Mouse (Mus musculus) embryonic fibroblast, embryonic 13.5 days (primary cell): ENCODE data around the gene Aes. TPM values are rescaled to one million over a fixed set of nuclear protein-coding genes. Genes with fewer than 3 reads are reported as not detected.

Source experiments
- H3K27ac ChIP-seq: 2 replicates; pipeline ENCODE4 v1.5.1; 2012; ENCODE audit warnings: low read length, control low read depth, inconsistent platforms; ENCODE audit not compliant: insufficient read depth
- H3K4me1 ChIP-seq: 2 replicates; pipeline ENCODE4 v1.6.1; 2011; ENCODE audit warnings: low read length; ENCODE audit not compliant: control insufficient read depth, insufficient read depth
- H3K4me3 ChIP-seq: 2 replicates; pipeline ENCODE4 v1.5.1; 2011; ENCODE audit warnings: mild to moderate bottlenecking, control low read depth, low read length; ENCODE audit not compliant: insufficient read depth
- CTCF ChIP-seq: IDR thresholded peaks from 2 replicates; pipeline ENCODE4 v1.5.1; 2011; ENCODE audit warnings: mild to moderate bottlenecking, control low read depth, low read length, moderate library complexity, borderline replicate concordance; ENCODE audit not compliant: insufficient read depth
- POLR2A ChIP-seq: IDR thresholded peaks from 2 replicates; pipeline ENCODE4 v1.6.1; 2011; ENCODE audit warnings: low read depth, mild to moderate bottlenecking, control low read depth, low read length, moderate library complexity
- polyA plus RNA-seq: library from polyadenylated mRNA; stranded (reverse); fragments of >200 nt; gene quantifications from 2 replicates; pipeline ENCODE4 v1.2.4, GENCODE M21; 2011; ENCODE audit warnings: low read depth; ENCODE audit not compliant: missing spikeins, insufficient read length

Aes gene
- polyA plus RNA-seq, 1 experiment: 424 TPM

- TF ChIP-seq CTCF: no peak
- TF ChIP-seq POLR2A: no peak
- no peak overlapping the region for H3K4me3 ChIP-seq
- no peaks in the 10 kb centered on the region for H3K4me1 ChIP-seq
- no peak overlapping the region for H3K27ac ChIP-seq
These were observed 34.1 kb upstream of the Aes start for GRCm38 (mm10) chr10:81525017-81525694.

- TF ChIP-seq POLR2A: no peak
- TF ChIP-seq CTCF: peak; percentile 99
These were observed 32.5 kb upstream of the Aes start for GRCm38 (mm10) chr10:81526779-81527178.

GRCm38 (mm10) chr10:81534826-81535225 is 24.5 kb upstream of the Aes start:
- TF ChIP-seq POLR2A: no peak
- TF ChIP-seq CTCF: no peak
- Histone ChIP-seq H3K4me1 (peaks cover 7% of the 10 kb centered on the region; the same call in 1 of the 2 replicates), H3K4me3 (no peak overlapping the region), H3K27ac (no peak overlapping the region)

More at GRCm38 (mm10) chr10:81526779-81527178, 32.5 kb upstream of the Aes start:
- Histone ChIP-seq H3K4me3 (no peak overlapping the region), H3K27ac (no peak overlapping the region), H3K4me1 (no peaks in the 10 kb centered on the region)

GRCm38 (mm10) chr10:81536734-81537133 is 22.6 kb upstream of the Aes start:
- H3K4me3 ChIP-seq: no peak overlapping the region
- H3K4me1 ChIP-seq: peaks cover 7% of the 10 kb centered on the region; the same call in 1 of the 2 replicates
- no peak overlapping the region for H3K27ac ChIP-seq
- TF ChIP-seq POLR2A: no peak
- no peak for TF ChIP-seq CTCF

GRCm38 (mm10) chr10:81537429-81537828 is 21.9 kb upstream of the Aes start:
- H3K27ac ChIP-seq: no peak overlapping the region
- peaks cover 7% of the 10 kb centered on the region; the same call in 1 of the 2 replicates for H3K4me1 ChIP-seq

GRCm38 (mm10) chr10:81538321-81539048 is 20.8 kb upstream of the Aes start:
- Histone ChIP-seq H3K4me1 (peaks cover 9% of the 10 kb centered on the region; the same call in 1 of the 2 replicates), H3K4me3 (no peak overlapping the region), H3K27ac (no peak overlapping the region)
- TF ChIP-seq CTCF: no peak
- no peak for TF ChIP-seq POLR2A

More at GRCm38 (mm10) chr10:81537429-81537828, 21.9 kb upstream of the Aes start:
- TF ChIP-seq POLR2A: no peak
- no peak for TF ChIP-seq CTCF
- no peak overlapping the region for H3K4me3 ChIP-seq

GRCm38 (mm10) chr10:81541363-81541762 is 17.9 kb upstream of the Aes start:
- Histone ChIP-seq H3K4me1 (peaks cover 3% of the 10 kb centered on the region; the same call in 1 of the 2 replicates), H3K27ac (no peak overlapping the region), H3K4me3 (no peak overlapping the region)
- TF ChIP-seq CTCF (no peak), POLR2A (no peak)

- H3K4me1 ChIP-seq: peaks cover 3% of the 10 kb centered on the region; the same call in 1 of the 2 replicates
- no peak overlapping the region for H3K27ac ChIP-seq
- no peak overlapping the region for H3K4me3 ChIP-seq
- TF ChIP-seq POLR2A (no peak), CTCF (no peak)
These were observed 17.5 kb upstream of the Aes start for GRCm38 (mm10) chr10:81541803-81542202.

- no peak for TF ChIP-seq CTCF
- no peak for TF ChIP-seq POLR2A
- Histone ChIP-seq H3K4me1 (peaks cover 3% of the 10 kb centered on the region; the same call in 1 of the 2 replicates), H3K27ac (no peak overlapping the region), H3K4me3 (peak overlapping the region; percentile 90; the same call in 1 of the 2 replicates)
These were observed 16.4 kb upstream of the Aes start for GRCm38 (mm10) chr10:81542727-81543460.
